Mouse (Mus musculus) intestine, embryonic 14.5 days (tissue): ENCODE measurements around the gene Znrf1. TPM values are rescaled to one million over a fixed set of nuclear protein-coding genes. Genes with fewer than 3 reads are reported as not detected.
"Not testable (repeated sequence)": the region's sequence is repeated elsewhere in the genome, so short reads cannot be mapped to it uniquely, and the experiment has no call there.

Experiments
- ATAC-seq: fragments of 200-750 bp; cut with Nextera tagmentation; replicated peaks from 2 replicates; pipeline ENCODE4 v1.8.0; 2017; ENCODE audit warnings: low read depth, moderate number of reproducible peaks, moderate TSS enrichment, moderate library complexity; ENCODE audit not compliant: low FRiP score, low TSS enrichment
- DNase-seq: peaks from one replicate; pipeline ENCODE4 v3.0.0-alpha.2; 2018; ENCODE audit warnings: low spot score
- H3K27ac ChIP-seq: fragments of 300-500 bp; sonication (generic); 2 replicates; pipeline ENCODE4 v1.5.1; 2014; ENCODE audit warnings: low read depth, mild to moderate bottlenecking, control low read depth
- H3K27me3 ChIP-seq: fragments of 300-500 bp; sonication (generic); replicated peaks from 2 replicates; pipeline ENCODE4 v1.6.1; 2014; ENCODE audit warnings: low read length, control low read depth; ENCODE audit not compliant: control insufficient read depth, insufficient read depth
- H3K36me3 ChIP-seq: fragments of 300-500 bp; sonication (generic); 2 replicates; pipeline ENCODE4 v1.6.1; 2014; ENCODE audit warnings: low read length, control low read depth; ENCODE audit not compliant: control insufficient read depth, insufficient read depth
- H3K4me1 ChIP-seq: fragments of 300-500 bp; sonication (generic); replicated peaks from 2 replicates; pipeline ENCODE4 v1.6.1; 2014; ENCODE audit warnings: low read length, control low read depth, mixed read lengths; ENCODE audit not compliant: control insufficient read depth, insufficient read depth
- H3K4me2 ChIP-seq: fragments of 300-500 bp; sonication (generic); 2 replicates; pipeline ENCODE4 v1.6.1; 2014; ENCODE audit warnings: low read length
- H3K4me3 ChIP-seq: fragments of 300-500 bp; sonication (generic); 2 replicates; pipeline ENCODE4 v1.5.1; 2014; ENCODE audit warnings: low read depth, low read length, control low read depth, mixed read lengths
- H3K9ac ChIP-seq: fragments of 300-500 bp; sonication (generic); 2 replicates; pipeline ENCODE4 v1.6.1; 2014; ENCODE audit warnings: mild to moderate bottlenecking, low read length
- H3K9me3 ChIP-seq: fragments of 300-500 bp; sonication (generic); 2 replicates; pipeline ENCODE4 v1.6.1; 2016; ENCODE audit warnings: low read length, control low read depth; ENCODE audit not compliant: control insufficient read depth
- WGBS: fragments of 180-500 bp; shearing (Covaris S2); extraction: QIAGEN DNeasy Blood & Tissue Kit; methylation state at CpG from one replicate; pipeline ENCODE4 v1.1.7; 2014; 5-methylcytosine and 5-hydroxymethylcytosine counted together
- polyA plus RNA-seq: library from polyadenylated mRNA; unstranded; fragments of >200 nt; fragmentation: Nextera tagmentation; extraction: Ambion mirVana; gene quantifications from 2 replicates; pipeline ENCODE4 v1.2.1, GENCODE M21; 2014

Gene Znrf1
- polyA plus RNA-seq, 1 experiment from 2014 or later = 34.2 TPM

DNA sequence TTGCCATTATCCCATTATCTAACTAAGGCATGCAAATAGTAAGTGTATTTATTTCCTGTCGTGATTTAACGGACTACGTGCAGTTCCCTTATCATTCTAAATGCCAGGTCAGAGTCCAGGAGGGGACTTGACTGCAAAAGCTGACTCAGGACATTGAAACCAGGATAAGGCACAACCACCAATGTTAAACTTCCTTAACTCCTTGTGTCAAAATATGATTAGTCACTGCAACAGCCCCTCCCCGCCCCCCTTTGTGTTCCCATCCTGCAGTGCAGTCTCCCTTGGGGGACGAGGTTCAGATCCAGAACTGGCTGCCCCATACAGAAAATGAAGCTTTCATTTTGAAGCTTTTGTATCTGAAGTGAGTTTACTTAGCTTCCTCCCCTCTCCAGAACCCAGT lies 106.6 kb downstream of the Znrf1 start:
- WGBS = 46% methylated on average over 5 of the region's 5 CpGs
- H3K36me3 ChIP-seq = no peaks in the 10 kb centered on the region
- ATAC-seq = no peak
- no peaks in the 10 kb centered on the region for H3K27me3 ChIP-seq
- DNase-seq = no peak
- no peaks in the 10 kb centered on the region for H3K9me3 ChIP-seq
- H3K27ac ChIP-seq = peak overlapping the region; percentile 95; the same call in 1 of the 2 replicates
- H3K4me1 ChIP-seq = peaks cover 5% of the 10 kb centered on the region; the same call in 1 of the 2 replicates
- H3K9ac ChIP-seq = peak overlapping the region; percentile 85
- peak overlapping the region; percentile 70 for H3K4me3 ChIP-seq
- peak overlapping the region; percentile 78 for H3K4me2 ChIP-seq

DNA sequence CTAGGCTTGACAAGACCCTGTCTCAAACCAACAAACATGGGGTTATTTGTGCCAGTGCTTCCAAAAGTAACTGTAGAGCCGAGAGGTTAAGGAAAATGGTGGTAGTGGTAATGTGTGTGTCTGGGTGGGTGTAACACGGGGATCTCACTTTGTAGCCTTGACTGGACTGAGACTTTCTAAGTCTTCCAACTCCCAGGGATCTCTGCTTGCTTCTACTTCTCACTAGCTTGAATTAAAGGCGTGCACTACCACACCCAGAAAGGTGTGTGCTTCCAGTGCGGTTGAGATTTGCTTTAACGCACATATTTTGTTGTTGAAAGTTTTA lies 107.0 kb downstream of the Znrf1 start:
- H3K9me3 ChIP-seq = no peaks in the 10 kb centered on the region
- no peaks in the 10 kb centered on the region for H3K27me3 ChIP-seq
- peak overlapping the region; percentile 95 for H3K27ac ChIP-seq
- peak; percentile 74 for DNase-seq
- no peaks in the 10 kb centered on the region for H3K36me3 ChIP-seq
- peak overlapping the region; percentile 70 for H3K4me3 ChIP-seq
- ATAC-seq = peak; percentile 25; the same call in 1 of the 2 replicates
- peak overlapping the region; percentile 78 for H3K4me2 ChIP-seq
- peaks cover 5% of the 10 kb centered on the region; the same call in 1 of the 2 replicates for H3K4me1 ChIP-seq
- WGBS = 7% methylated on average over 5 of the region's 5 CpGs
- H3K9ac ChIP-seq = peak overlapping the region; percentile 85

DNA sequence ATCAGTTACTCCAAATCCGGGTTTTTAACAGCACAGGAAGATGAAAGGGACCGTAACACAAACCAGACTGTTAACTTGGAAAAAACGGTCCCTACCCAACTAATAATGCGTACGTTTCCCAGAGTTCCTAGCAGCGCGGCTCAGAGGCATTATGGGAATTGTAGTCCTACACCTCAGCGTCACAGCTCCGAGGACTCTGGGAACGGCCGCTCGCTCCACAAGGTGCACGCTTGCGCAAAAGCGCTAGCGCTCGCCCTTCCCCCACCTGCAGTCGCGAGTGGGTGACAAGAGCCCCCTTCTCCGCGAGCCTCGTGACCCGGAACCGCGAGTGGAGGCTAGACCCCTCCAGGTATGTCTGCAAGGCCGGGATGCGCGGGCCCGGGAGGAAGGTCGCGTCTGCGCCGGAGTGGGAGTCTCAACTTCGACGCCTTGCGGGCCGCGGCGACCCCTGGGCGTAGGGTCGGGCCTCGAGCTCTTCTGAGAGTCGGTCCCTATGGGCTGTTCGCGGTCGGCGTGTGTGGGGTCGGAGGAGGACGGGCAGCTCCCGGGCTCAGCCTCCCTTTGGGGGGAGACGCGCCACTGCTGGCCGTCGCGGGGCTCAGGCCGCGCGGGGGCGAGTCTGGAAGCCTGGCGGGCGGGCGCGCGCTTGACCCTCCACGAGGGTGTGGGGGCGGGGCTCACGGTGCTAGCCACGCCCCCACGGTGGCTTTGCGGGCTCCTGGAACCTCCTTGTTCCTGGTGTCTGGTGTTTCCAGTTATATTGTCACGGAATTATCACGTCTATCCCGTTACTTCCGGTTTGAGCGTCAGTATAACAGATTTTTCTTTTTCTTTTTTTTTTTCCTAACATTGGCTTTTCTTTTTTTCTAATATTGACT lies 107.6 kb downstream of the Znrf1 start, which contains the start of gene Zfp1:
Gene Zfp1, plus strand, starts transcription at position 138 of the 878 bp plus-strand sequence.
- DNase-seq (peak; percentile 95), ATAC-seq (peak; percentile 97)
- Histone ChIP-seq H3K27ac (peak within 1 kb of the TSS; percentile 95), H3K4me1 (peaks cover 5% of the 10 kb centered on the region; the same call in 1 of the 2 replicates), H3K27me3 (no peaks in the 10 kb centered on the region), H3K36me3 (no peaks in the 10 kb centered on the region), H3K9me3 (no peaks in the 10 kb centered on the region), H3K9ac (peak within 1 kb of the TSS; percentile 85), H3K4me2 (peak within 1 kb of the TSS; percentile 78), H3K4me3 (peak within 1 kb of the TSS; percentile 70)
- under 1% methylated on average over 75 of the region's 75 CpGs for WGBS

DNA sequence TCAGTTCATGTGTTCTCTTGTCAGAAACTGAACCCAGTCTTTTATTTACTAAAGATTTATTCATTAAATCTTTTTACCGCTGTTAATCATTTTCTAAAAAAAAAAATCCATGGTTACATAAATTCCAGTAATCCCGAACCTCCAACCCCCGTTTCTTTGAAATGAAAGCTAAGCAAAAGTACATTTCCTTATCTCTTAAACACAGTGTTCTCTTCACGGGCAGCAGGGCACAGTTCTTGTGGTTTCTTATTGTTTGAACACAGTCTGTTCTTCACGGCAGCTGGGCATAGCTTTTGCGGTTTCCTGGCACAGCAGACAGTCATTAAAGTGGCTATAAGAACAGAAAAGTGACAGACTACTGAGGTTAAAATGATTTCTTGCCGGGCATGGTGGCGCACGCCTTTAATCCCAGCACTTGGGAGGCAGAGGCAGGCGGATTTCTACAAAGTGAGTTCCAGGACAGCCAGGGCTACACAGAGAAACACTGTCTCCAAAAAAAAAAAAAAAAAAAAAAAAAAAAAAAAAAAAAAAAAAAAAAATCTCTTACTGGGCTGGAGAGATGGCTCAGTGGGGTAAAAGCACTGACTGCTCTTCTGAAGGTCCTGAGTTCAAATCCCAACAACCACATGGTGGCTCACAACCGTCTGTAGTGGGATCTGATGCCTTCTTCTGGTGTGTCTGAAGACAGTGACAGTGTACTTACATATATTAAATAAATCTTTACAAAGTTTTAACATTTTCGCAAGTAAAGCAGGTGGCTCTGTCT lies 108.6 kb downstream of the Znrf1 start:
- not testable (repeated sequence) for DNase-seq, ATAC-seq, H3K4me1 ChIP-seq, H3K9me3 ChIP-seq, H3K27me3 ChIP-seq, H3K36me3 ChIP-seq
- H3K9ac ChIP-seq = peak overlapping the region; percentile 85; the same call in 1 of the 2 replicates
- peak overlapping the region; percentile 78 for H3K4me2 ChIP-seq
- peak overlapping the region; percentile 70 for H3K4me3 ChIP-seq
- peak overlapping the region; percentile 95 for H3K27ac ChIP-seq
- WGBS = 65% methylated on average over 12 of the region's 12 CpGs

DNA sequence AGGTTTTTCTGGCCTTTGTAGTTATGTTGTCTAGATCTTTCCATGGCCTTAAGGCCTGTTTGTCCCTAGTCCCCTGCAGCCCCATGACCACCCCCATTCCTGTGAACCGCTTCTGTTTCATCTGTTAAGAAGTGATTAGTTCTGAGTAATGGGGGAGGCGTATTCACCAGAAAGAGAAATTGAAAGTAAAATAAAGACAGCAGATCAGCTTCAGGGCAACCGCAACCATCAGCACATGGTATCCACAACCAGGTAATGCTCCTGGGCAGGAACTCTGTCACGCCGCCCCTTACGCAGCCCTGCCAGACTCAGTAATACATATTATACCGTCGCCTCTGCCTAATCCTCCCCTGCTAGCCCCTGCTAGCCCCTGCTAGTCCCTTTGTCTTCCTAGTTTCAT lies 109.8 kb downstream of the Znrf1 start:
- H3K4me2 ChIP-seq = no peak overlapping the region
- 95% methylated on average over 8 of the region's 8 CpGs for WGBS
- H3K27ac ChIP-seq = no peak overlapping the region
- H3K9me3 ChIP-seq = no peaks in the 10 kb centered on the region
- H3K4me3 ChIP-seq = no peak overlapping the region
- DNase-seq = no peak
- H3K4me1 ChIP-seq = peaks cover 5% of the 10 kb centered on the region; the same call in 1 of the 2 replicates
- ATAC-seq = no peak
- no peak overlapping the region for H3K9ac ChIP-seq
- H3K27me3 ChIP-seq = no peaks in the 10 kb centered on the region
- H3K36me3 ChIP-seq = no peaks in the 10 kb centered on the region

GRCm38 (mm10) chr8:111648834-111649233 lies 112.9 kb downstream of the Znrf1 start:
- Histone ChIP-seq H3K27ac (no peak overlapping the region), H3K4me1 (no peaks in the 10 kb centered on the region), H3K4me3 (no peak overlapping the region), H3K9ac (no peak overlapping the region), H3K9me3 (no peaks in the 10 kb centered on the region), H3K27me3 (no peaks in the 10 kb centered on the region), H3K4me2 (no peak overlapping the region), H3K36me3 (no peaks in the 10 kb centered on the region)
- DNase-seq (no peak), ATAC-seq (no peak)
- 78% methylated on average over 2 of the region's 2 CpGs for WGBS

GRCm38 (mm10) chr8:111650651-111651050 lies 114.8 kb downstream of the Znrf1 start:
- H3K27ac ChIP-seq = no peak overlapping the region
- no peak for ATAC-seq
- H3K9ac ChIP-seq = no peak overlapping the region
- no peaks in the 10 kb centered on the region for H3K27me3 ChIP-seq
- no peak for DNase-seq
- H3K4me2 ChIP-seq = no peak overlapping the region
- H3K36me3 ChIP-seq = no peaks in the 10 kb centered on the region
- WGBS = 92% methylated on average over 3 of the region's 3 CpGs
- no peak overlapping the region for H3K4me3 ChIP-seq
- H3K9me3 ChIP-seq = no peaks in the 10 kb centered on the region
- H3K4me1 ChIP-seq = no peaks in the 10 kb centered on the region

- no peak overlapping the region for H3K4me3 ChIP-seq
- no peak for ATAC-seq
- H3K9ac ChIP-seq = no peak overlapping the region
- no peaks in the 10 kb centered on the region for H3K27me3 ChIP-seq
- H3K4me2 ChIP-seq = no peak overlapping the region
- H3K27ac ChIP-seq = no peak overlapping the region
- no peaks in the 10 kb centered on the region for H3K4me1 ChIP-seq
- 90% methylated on average over 2 of the region's 2 CpGs for WGBS
- no peak for DNase-seq
- H3K36me3 ChIP-seq = no peaks in the 10 kb centered on the region
- H3K9me3 ChIP-seq = no peaks in the 10 kb centered on the region
These were observed 117.6 kb downstream of the Znrf1 start for GRCm38 (mm10) chr8:111653524-111653923.
